Mouse (Mus musculus): ENCODE data around the gene Polr2f.

The Polr2f gene

GRCm38 (mm10) chr15:79122546-79122945 is 18.3 kb upstream of the Polr2f start:
- DNase-seq, result no peak

- no peak for DNase-seq
Observed at GRCm38 (mm10) chr15:79123751-79124150, 17.1 kb upstream of the Polr2f start.

GRCm38 (mm10) chr15:79124331-79124875 is 16.4 kb upstream of the Polr2f start:
- DNase-seq, result no peak

- DNase-seq, result peak; percentile 61
Observed at GRCm38 (mm10) chr15:79126217-79126932, 14.4 kb upstream of the Polr2f start.

GRCm38 (mm10) chr15:79127101-79127500 is 13.7 kb upstream of the Polr2f start:
- no peak for DNase-seq

- DNase-seq, result no peak
Observed at GRCm38 (mm10) chr15:79128208-79128607, 12.6 kb upstream of the Polr2f start.

- DNase-seq, result no peak
Observed at GRCm38 (mm10) chr15:79129311-79129710, 11.5 kb upstream of the Polr2f start.

GRCm38 (mm10) chr15:79130782-79131181 is 10.0 kb upstream of the Polr2f start:
- DNase-seq, result peak; percentile 62

- DNase-seq, result peak; percentile 92
Observed at GRCm38 (mm10) chr15:79131442-79131841, 9.4 kb upstream of the Polr2f start.

GRCm38 (mm10) chr15:79133191-79133661 is 7.6 kb upstream of the Polr2f start:
- DNase-seq, result peak; percentile 44

- DNase-seq, result no peak
Observed at GRCm38 (mm10) chr15:79134496-79135270, 6.1 kb upstream of the Polr2f start.

GRCm38 (mm10) chr15:79135332-79135731 is 5.5 kb upstream of the Polr2f start:
- no peak for DNase-seq

GRCm38 (mm10) chr15:79135783-79136575 is 4.8 kb upstream of the Polr2f start:
- DNase-seq, result peak; percentile 60

- DNase-seq, result no peak
Observed at GRCm38 (mm10) chr15:79139640-79140039, 1.2 kb upstream of the Polr2f start.

- DNase-seq, result no peak
Observed at GRCm38 (mm10) chr15:79141566-79141917, 733 bp downstream of the Polr2f start.

- DNase-seq, result no peak
Observed at GRCm38 (mm10) chr15:79143316-79143715, 2.5 kb downstream of the Polr2f start.

GRCm38 (mm10) chr15:79144021-79144420 is 3.2 kb downstream of the Polr2f start:
- no peak for DNase-seq

GRCm38 (mm10) chr15:79145522-79145921 is 4.7 kb downstream of the Polr2f start:
- no peak for DNase-seq

GRCm38 (mm10) chr15:79148533-79148932 is 7.7 kb downstream of the Polr2f start:
- DNase-seq, result peak; percentile 67

- no peak for DNase-seq
Observed at GRCm38 (mm10) chr15:79151881-79152280, 11.1 kb downstream of the Polr2f start.

- DNase-seq, result no peak
Observed at GRCm38 (mm10) chr15:79152709-79153108, 11.9 kb downstream of the Polr2f start.

- no peak for DNase-seq
Observed at GRCm38 (mm10) chr15:79155572-79155971, 14.8 kb downstream of the Polr2f start.

GRCm38 (mm10) chr15:79162301-79162700 is 21.5 kb downstream of the Polr2f start:
- DNase-seq, result no peak
